Mouse (Mus musculus) embryonic facial prominence, embryonic 13.5 days (tissue): ENCODE data around the gene Actr1a. TPM values are rescaled to one million over a fixed set of nuclear protein-coding genes. Genes with fewer than 3 reads are reported as not detected.

Source experiments
- ATAC-seq: fragments of 200-750 bp; cut with Nextera tagmentation; 2 replicates; pipeline ENCODE4 v1.8.0; 2017; ENCODE audit warnings: low read depth; ENCODE audit not compliant: insufficient number of reproducible peaks, insufficient read depth, low FRiP score, low TSS enrichment
- H3K27ac ChIP-seq: fragments of 300-500 bp; sonication (generic); 2 replicates; pipeline ENCODE4 v1.5.1; 2015; ENCODE audit warnings: moderate library complexity, mild to moderate bottlenecking, inconsistent platforms
- H3K27me3 ChIP-seq: fragments of 300-500 bp; sonication (generic); 2 replicates; pipeline ENCODE4 v1.6.1; 2015; ENCODE audit warnings: mild to moderate bottlenecking, inconsistent platforms
- H3K36me3 ChIP-seq: fragments of 300-500 bp; sonication (generic); 2 replicates; pipeline ENCODE4 v1.6.1; 2015; ENCODE audit warnings: mild to moderate bottlenecking, inconsistent platforms
- H3K4me1 ChIP-seq: fragments of 300-500 bp; sonication (generic); 2 replicates; pipeline ENCODE4 v1.6.1; 2015; ENCODE audit warnings: inconsistent platforms
- H3K4me2 ChIP-seq: fragments of 300-500 bp; sonication (generic); 2 replicates; pipeline ENCODE4 v1.6.1; 2015; ENCODE audit warnings: moderate library complexity, mild to moderate bottlenecking, inconsistent platforms
- H3K4me3 ChIP-seq: fragments of 300-500 bp; sonication (generic); 2 replicates; pipeline ENCODE4 v1.5.1; 2015; ENCODE audit warnings: mild to moderate bottlenecking, inconsistent platforms
- H3K9ac ChIP-seq: fragments of 300-500 bp; sonication (generic); 2 replicates; pipeline ENCODE4 v1.6.1; 2015; ENCODE audit warnings: mild to moderate bottlenecking, inconsistent platforms
- H3K9me3 ChIP-seq: fragments of 300-500 bp; sonication (generic); 2 replicates; pipeline ENCODE4 v1.6.1; 2016; ENCODE audit warnings: inconsistent platforms
- WGBS: fragments of 180-500 bp; shearing (Covaris S2); methylation state at CpG from one replicate; pipeline ENCODE4 v1.1.7; 2015; ENCODE audit warnings: mixed read lengths; 5-methylcytosine and 5-hydroxymethylcytosine counted together
- polyA plus RNA-seq: library from polyadenylated mRNA; unstranded; fragments of >200 nt; fragmentation: Nextera tagmentation; extraction: Ambion mirVana; gene quantifications from 2 replicates; pipeline ENCODE4 v1.2.1, GENCODE M21; 2015

Gene Actr1a
- polyA plus RNA-seq, 1 experiment from 2014 or later = 160 TPM

DNA sequence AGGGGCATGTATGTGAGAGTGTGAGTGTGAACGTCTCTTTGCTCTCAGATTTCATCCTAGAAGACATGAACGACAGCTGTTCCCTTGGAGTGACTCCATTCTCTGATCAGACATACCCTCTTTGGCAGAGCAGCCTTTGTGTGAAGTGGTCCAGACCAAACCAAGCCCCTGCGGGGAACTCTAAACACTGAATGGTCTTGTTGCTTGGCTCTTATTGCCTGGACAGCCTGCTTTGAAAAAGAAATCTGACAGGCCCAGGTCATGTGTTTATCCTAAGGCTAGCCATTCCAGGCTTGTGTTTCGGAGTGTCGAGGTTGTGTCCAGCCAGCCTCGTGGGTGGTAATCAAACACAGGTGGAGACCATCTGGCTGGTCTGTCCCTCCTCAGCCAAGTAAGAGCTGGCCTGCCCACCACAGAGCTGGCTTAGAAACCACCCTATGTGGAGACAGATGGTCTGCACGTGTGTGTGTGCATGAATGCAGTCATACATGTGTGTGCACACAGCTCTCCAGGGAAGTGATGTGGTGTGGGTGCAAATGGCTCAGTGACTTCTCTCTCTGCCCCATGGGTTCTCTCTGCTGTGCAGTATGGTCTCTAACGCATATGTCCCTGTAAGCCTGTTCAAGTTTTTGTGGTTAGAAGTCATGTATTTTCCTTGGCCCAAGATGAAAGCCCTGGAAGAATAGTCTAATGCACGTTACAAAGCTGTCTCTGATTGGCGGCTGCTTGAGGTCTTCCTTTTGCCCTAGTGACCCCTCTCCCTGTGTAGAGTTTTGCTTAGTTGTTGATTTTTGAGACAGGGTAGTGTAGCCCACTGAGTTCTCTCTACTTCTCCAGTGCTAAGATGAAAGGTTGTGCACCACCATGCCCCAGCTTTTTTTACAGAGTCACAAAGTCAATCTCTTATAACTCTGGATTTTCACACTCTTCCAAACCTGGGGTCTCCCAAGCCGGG, 27.1 kb upstream of the Actr1a start:
- Histone ChIP-seq H3K9me3 (no peaks in the 10 kb centered on the region), H3K27ac (peak overlapping the region; percentile 72), H3K9ac (0 out of 2 replicates have a peak overlapping the region, but pooled peaks have one; percentile 47), H3K4me2 (peak overlapping the region; percentile 33), H3K27me3 (no peaks in the 10 kb centered on the region), H3K4me3 (no peak overlapping the region), H3K4me1 (peaks cover 49% of the 10 kb centered on the region), H3K36me3 (peaks cover 15% of the 10 kb centered on the region)
- ATAC-seq = peak; percentile 67; the same call in 1 of the 2 replicates
- 19% methylated on average over 11 of the region's 11 CpGs for WGBS

DNA sequence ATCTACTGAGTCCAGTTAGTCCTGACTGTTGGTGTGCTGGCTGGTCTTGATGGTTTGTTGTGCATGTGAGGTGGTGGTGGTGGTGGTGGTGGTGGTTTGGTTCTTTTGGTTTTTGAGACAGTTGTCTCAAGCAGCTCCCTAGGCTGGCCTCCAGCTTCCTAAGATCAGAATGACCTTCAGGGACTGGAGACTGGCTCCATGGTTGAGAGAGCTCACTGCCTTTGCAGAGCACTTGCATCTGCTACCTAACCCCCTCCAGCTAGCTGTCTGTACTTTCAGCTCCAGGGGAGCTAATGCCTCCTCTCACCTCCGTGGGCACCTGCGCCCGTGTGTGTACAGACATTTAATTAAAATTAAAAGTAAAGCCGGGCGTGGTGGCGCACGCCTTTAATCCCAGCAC, 24.9 kb upstream of the Actr1a start:
- no peaks in the 10 kb centered on the region for H3K27me3 ChIP-seq
- no peaks in the 10 kb centered on the region for H3K9me3 ChIP-seq
- peaks cover 5% of the 10 kb centered on the region; the same call in 1 of the 2 replicates for H3K36me3 ChIP-seq
- WGBS = 90% methylated on average over 7 of the region's 7 CpGs
- no peak overlapping the region for H3K4me2 ChIP-seq
- H3K27ac ChIP-seq = no peak overlapping the region
- ATAC-seq = no peak
- H3K9ac ChIP-seq = no peak overlapping the region
- H3K4me3 ChIP-seq = no peak overlapping the region
- peaks cover 50% of the 10 kb centered on the region for H3K4me1 ChIP-seq

DNA sequence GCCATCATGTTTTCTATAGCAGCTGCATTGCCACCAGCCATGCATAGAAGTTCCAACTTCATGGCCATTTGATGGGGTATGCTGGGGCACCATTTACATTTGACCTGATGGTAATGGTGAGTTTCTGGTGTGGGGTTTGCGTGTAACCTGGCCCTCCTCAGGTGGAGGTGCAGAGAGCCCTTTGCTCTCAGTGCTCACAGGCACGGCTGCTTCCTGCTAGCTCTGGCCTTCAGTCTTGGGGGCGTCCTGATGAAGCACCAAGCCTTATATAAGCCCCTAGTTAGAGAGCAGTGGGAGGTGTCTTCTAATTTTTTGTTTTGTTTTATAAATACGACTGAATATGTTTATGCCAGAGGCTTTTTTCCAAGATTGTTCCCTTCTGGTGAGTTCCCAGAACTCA, 22.5 kb upstream of the Actr1a start:
- H3K4me1 ChIP-seq = peaks cover 41% of the 10 kb centered on the region
- H3K4me3 ChIP-seq = no peak overlapping the region
- peaks cover 9% of the 10 kb centered on the region; the same call in 1 of the 2 replicates for H3K36me3 ChIP-seq
- no peak for ATAC-seq
- H3K27me3 ChIP-seq = no peaks in the 10 kb centered on the region
- H3K9ac ChIP-seq = no peak overlapping the region
- H3K9me3 ChIP-seq = no peaks in the 10 kb centered on the region
- H3K27ac ChIP-seq = peak overlapping the region; percentile 0; the same call in 1 of the 2 replicates
- 72% methylated on average over 4 of the region's 4 CpGs for WGBS
- no peak overlapping the region for H3K4me2 ChIP-seq

DNA sequence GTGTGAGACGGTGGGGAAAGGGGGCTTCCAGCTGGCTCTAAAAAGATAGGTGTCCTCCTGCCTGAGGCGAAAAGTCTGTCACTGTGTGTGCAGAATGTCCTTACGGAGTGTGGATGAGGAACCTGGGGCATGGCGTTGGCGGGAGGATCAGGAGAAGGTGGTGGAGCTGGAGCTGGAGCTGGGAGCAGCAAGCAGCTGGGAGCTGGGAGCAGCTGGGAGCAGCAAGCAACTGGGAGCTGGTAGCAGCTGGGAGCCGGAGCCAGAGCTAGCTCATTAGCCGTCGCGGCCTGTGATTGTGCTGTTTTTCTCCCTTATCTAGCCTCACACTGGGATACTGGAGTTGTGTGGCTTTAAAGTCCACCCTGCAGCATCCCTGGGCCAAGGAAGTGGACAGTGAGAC, 20.7 kb upstream of the Actr1a start:
- Histone ChIP-seq H3K4me3 (no peak overlapping the region), H3K27me3 (no peaks in the 10 kb centered on the region), H3K27ac (no peak overlapping the region), H3K9ac (no peak overlapping the region), H3K4me2 (no peak overlapping the region), H3K36me3 (peaks cover 19% of the 10 kb centered on the region), H3K9me3 (no peaks in the 10 kb centered on the region), H3K4me1 (peaks cover 23% of the 10 kb centered on the region)
- ATAC-seq = no peak
- WGBS = 78% methylated on average over 9 of the region's 9 CpGs

DNA sequence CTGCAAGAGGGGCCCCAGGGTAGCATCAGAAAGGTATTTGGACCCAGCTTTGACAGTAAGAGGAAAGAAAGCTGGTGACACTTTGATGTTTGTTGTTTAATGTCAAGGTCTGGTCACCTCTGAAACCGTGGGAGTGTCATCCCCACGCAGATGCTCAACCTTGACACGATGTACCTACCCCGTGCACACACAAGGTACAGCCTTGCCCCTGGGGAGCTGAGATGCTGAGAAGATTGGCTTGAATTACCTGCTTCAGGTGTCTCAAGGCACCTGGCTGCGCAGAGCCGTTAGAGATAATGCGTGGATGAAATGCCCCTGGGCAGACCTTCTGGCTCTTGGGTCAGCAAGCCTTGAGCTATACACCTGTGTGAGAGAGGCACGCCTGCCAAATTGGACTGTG, 18.9 kb upstream of the Actr1a start:
- 85% methylated on average over 8 of the region's 8 CpGs for WGBS

DNA sequence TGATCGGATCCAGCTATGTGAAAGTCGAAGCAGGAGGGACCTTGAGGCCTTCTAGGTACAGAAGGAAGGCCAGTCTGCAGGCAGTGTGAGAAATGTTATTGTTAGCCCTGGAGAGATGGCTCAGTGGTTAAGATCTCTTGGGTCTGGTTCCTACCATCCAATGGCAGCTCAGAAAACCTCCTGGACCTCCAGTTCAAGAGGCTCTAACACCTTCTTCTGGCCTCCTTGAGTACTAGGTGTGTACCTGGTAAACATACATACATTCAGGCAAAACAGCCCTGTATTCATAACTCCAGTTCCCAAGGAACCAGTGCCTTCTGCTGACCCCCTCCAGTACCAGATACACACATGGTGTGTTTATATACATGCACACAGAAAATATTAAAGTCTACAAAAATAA, 18.4 kb upstream of the Actr1a start:
- peaks cover 35% of the 10 kb centered on the region for H3K36me3 ChIP-seq
- no peak overlapping the region for H3K4me3 ChIP-seq
- no peaks in the 10 kb centered on the region for H3K9me3 ChIP-seq
- WGBS = 92% methylated on average over 2 of the region's 2 CpGs
- H3K27ac ChIP-seq = no peak overlapping the region
- no peaks in the 10 kb centered on the region for H3K27me3 ChIP-seq
- no peak overlapping the region for H3K4me2 ChIP-seq
- H3K4me1 ChIP-seq = peaks cover 16% of the 10 kb centered on the region
- no peak for ATAC-seq
- H3K9ac ChIP-seq = no peak overlapping the region

More for the DNA sequence above, 18.9 kb upstream of the Actr1a start:
- Histone ChIP-seq H3K36me3 (peaks cover 31% of the 10 kb centered on the region), H3K4me3 (no peak overlapping the region), H3K9me3 (no peaks in the 10 kb centered on the region), H3K4me2 (no peak overlapping the region), H3K9ac (no peak overlapping the region), H3K4me1 (peaks cover 16% of the 10 kb centered on the region), H3K27me3 (no peaks in the 10 kb centered on the region), H3K27ac (no peak overlapping the region)
- no peak for ATAC-seq

DNA sequence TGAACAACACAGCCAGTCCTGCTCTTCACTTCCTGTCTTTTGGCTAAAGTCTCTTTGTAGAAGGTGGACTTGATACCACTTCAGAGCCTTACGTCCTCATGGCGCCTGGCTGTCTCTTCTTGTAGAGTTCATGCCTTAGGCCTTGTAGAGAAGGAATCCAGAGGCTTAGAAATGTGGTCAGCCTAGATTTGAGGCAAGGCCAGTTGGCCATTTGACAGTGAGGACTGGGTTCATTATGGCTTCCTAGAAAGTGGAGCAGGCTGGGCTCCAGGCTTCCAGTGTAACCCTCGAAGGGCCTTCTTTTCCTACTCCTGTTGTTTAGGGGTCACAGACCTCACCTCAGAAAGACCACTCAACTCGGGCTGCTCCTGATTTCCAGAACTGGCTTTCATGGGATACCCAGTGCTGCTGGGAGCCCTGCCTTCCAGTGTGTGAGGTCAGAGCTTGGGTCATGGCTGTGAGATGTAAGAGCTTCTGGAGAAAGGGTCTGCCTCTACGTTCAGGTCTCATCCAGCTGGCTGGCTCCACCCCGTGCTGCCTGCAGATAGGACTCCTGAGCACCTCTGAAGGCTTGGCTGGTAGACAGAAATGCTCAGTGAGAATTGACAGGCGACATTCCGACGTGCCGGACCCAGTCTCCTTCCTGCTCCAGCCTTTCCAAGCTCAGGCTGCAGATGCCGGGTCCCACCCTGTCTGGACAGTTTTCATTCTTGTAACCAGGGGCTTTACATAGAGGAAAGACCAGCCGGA, 16.7 kb upstream of the Actr1a start:
- peaks cover 3% of the 10 kb centered on the region; the same call in 1 of the 2 replicates for H3K4me1 ChIP-seq
- H3K9ac ChIP-seq = no peak overlapping the region
- WGBS = 80% methylated on average over 12 of the region's 12 CpGs
- H3K27ac ChIP-seq = no peak overlapping the region
- H3K36me3 ChIP-seq = peaks cover 49% of the 10 kb centered on the region
- H3K4me2 ChIP-seq = no peak overlapping the region
- no peaks in the 10 kb centered on the region for H3K27me3 ChIP-seq
- no peak for ATAC-seq
- H3K4me3 ChIP-seq = no peak overlapping the region
- no peaks in the 10 kb centered on the region for H3K9me3 ChIP-seq

DNA sequence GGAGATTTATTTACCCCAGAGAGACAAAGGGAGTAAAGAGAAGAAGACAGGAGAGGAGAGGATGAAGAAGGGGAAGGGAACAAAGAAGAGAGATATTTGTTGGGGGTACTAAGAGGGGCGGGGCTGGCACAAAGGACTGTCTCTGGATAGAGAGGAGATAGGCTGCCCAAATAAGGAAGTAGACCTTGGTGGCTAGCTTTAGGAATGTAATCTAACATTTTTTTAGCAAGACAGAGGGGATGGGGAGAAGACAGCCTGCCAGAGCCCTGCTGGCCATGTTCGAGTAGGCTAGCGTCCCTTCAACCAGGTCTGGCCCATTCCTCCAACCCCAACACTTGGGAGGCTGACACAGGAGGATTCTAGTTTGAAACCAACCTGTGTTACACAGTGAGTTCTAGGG, 14.0 kb upstream of the Actr1a start:
- Histone ChIP-seq H3K9ac (no peak overlapping the region), H3K36me3 (peaks cover 75% of the 10 kb centered on the region), H3K27me3 (no peaks in the 10 kb centered on the region), H3K4me2 (no peak overlapping the region), H3K9me3 (no peaks in the 10 kb centered on the region), H3K27ac (no peak overlapping the region), H3K4me1 (peaks cover 10% of the 10 kb centered on the region; the same call in 1 of the 2 replicates), H3K4me3 (no peak overlapping the region)
- 88% methylated on average over 3 of the region's 3 CpGs for WGBS
- no peak for ATAC-seq

DNA sequence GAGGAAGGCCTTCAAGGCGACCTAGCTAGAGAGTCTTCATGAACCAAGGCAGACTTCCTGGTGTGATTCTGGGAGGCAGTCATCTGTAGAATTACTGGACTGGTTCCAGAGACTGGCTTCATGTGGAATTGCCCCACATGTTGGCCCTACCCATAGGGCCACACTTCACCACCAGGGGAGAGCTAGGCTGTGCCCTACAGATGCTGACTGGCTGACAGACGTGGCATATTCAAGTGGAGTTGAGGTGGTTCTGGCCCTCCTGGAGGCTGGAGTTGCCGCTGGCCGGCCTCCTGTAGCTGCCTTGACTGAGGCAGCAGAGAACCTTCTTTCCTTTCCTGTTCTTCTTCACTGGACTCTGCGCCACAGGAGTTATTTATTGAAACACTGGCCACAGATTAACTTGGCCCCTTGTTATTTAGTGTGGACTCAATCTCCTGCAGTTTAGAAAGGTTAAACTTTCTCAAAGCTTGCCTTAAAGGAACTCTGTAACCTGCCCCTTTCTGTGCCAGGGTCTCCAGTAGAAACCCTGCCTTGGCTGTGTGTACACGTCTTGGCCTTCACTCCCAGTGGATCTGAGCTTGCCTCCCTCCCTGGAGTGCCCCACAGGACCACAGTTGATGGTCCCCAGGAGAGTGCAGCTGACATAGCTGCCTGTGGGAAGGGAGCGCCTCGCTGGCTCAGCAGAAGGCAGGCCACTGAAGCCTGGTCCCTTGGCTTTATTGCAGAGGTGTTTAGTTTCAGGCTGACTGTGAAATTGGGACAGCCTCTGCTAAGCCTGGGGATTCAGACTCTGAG, 11.2 kb upstream of the Actr1a start:
- Histone ChIP-seq H3K9me3 (no peaks in the 10 kb centered on the region), H3K27me3 (no peaks in the 10 kb centered on the region), H3K36me3 (peaks cover 79% of the 10 kb centered on the region), H3K4me2 (no peak overlapping the region), H3K27ac (peak overlapping the region; percentile 28; the same call in 1 of the 2 replicates), H3K4me1 (peaks cover 10% of the 10 kb centered on the region; the same call in 1 of the 2 replicates), H3K9ac (no peak overlapping the region), H3K4me3 (no peak overlapping the region)
- WGBS = 74% methylated on average over 8 of the region's 8 CpGs
- ATAC-seq = no peak

DNA sequence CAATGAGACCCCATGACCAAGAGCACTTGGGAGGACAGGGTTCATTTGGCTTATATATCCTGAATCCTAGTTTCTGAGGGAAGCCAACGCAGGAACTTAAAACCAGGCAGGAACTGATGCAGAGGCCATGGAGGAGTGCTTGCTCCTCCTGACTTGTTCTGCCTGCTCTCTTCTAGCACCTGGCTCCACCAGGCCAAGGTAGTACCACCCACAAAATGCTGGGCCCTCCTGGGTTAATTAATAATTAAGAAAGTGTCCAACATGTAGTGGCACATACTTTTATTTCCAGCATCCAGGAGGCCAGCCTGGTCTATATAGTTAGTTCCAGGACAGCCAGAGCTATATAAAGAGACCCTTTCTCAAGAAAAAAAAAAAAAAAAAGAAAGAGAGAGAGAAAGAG, 8.5 kb upstream of the Actr1a start:
- Histone ChIP-seq H3K9me3 (no peaks in the 10 kb centered on the region), H3K9ac (no peak overlapping the region), H3K36me3 (peaks cover 73% of the 10 kb centered on the region), H3K4me3 (no peak overlapping the region), H3K4me2 (no peak overlapping the region), H3K4me1 (peaks cover 23% of the 10 kb centered on the region), H3K27me3 (no peaks in the 10 kb centered on the region), H3K27ac (no peak overlapping the region)
- 91% methylated on average over 1 of the region's 1 CpGs for WGBS
- ATAC-seq = no peak

DNA sequence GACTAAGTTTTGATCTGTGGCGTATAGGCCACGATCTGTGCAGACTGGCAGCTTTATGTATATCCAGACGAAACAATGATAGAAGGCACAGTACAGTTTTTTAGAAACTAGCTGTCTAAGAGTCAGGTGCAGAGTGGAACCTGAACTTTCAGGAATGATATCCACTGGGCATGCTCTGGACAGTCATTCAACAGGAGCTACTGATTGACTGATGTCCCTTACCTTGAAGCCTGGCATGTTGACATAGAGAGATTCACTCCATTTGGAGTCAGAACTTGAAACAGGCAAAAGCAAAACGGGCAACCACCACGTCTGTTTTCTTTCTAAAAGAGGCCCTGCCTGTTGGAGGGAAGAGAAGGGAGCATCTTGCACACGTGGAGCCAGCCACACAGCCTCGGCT, 5.0 kb upstream of the Actr1a start:
- peak overlapping the region; percentile 11; the same call in 1 of the 2 replicates for H3K9ac ChIP-seq
- no peak overlapping the region for H3K4me3 ChIP-seq
- no peaks in the 10 kb centered on the region for H3K9me3 ChIP-seq
- peaks cover 32% of the 10 kb centered on the region for H3K4me1 ChIP-seq
- no peaks in the 10 kb centered on the region for H3K27me3 ChIP-seq
- 75% methylated on average over 7 of the region's 7 CpGs for WGBS
- no peak for ATAC-seq
- peaks cover 40% of the 10 kb centered on the region for H3K36me3 ChIP-seq
- H3K27ac ChIP-seq = 0 out of 2 replicates have a peak overlapping the region, but pooled peaks have one; percentile 24
- no peak overlapping the region for H3K4me2 ChIP-seq
